Mouse (Mus musculus): ENCODE measurements around the gene Gm4064.
"Not testable (repeated sequence)": the region's sequence is repeated elsewhere in the genome, so short reads cannot be mapped to it uniquely, and the experiment has no call there.

The Gm4064 gene

GRCm38 (mm10) chrY:2796105-2796504 is at the start of gene Gm4064:
TSS of gene Gm4064 (minus strand) at chrY:2796205.
- not testable (repeated sequence) for DNase-seq (ENCODE audit: extremely low read depth, low read depth)

- not testable (repeated sequence) for DNase-seq (ENCODE audit: extremely low read depth, low read depth)
Measured at GRCm38 (mm10) chrY:2830380-2830779, 34.4 kb upstream of the Gm4064 start, which contains the start of the genes Rbmy and Gm10256. TSS of gene Rbmy (plus strand) at chrY:2830680. TSS of gene Gm10256 (plus strand) at chrY:2830699.
